Mouse (Mus musculus): Measurements from ENCODE around the gene Ncln. TPM values are rescaled to one million over a fixed set of nuclear protein-coding genes. Genes with fewer than 3 reads are reported as not detected.

The Ncln gene
- polyA plus RNA-seq, 2 experiments from 2014 or later = 41.9 to 63.2 TPM

GRCm38 (mm10) chr10:81486496-81486895 lies 9.7 kb downstream of the Ncln start:
- ATAC-seq = no peak

DNA sequence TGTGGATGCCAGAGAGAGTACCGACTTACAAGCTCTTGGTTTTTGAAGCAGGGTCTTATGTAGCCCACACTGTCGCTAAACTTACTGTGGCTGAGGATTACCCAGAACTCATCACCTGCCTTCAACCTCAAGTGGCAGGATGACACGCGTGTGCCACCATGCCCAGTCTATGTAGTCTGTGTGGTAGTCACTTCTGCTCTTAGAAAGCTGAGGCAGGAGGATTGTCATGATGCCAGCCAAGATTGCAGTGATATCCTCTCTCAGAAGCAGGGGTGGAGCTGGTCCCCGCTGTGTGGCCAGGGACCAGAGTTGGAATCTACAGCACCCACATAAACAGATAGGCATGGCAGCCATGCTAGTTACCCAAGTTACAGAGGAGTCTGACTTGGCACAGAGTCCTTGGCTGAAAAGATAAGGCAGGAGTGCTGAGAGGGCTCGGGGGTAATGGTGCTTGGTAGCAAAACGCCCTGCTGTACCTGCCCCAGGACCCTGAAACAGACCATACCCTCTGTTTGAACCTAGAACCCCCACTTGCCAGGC lies 10.6 kb downstream of the Ncln start:
- no peak for ATAC-seq

DNA sequence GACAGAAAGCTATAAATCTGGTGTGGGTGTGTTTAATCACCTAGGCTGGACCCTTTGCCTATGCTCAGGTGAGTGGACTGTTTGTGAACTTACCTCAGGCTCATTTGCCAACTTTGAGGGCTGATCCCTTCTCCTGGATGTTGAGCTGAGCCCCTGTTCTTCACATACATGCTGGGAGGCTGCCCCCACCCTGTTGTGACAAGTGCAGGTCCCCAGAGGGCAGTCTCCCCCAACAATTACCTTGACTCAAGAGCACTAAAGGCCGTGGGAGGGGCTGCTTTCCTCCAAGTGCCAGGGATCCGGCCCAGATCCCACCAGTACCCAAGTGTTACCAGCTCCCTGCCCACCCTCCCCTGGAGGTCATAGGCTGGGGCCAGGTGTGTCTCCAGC lies 11.1 kb downstream of the Ncln start:
- peak; percentile 37 for ATAC-seq

DNA sequence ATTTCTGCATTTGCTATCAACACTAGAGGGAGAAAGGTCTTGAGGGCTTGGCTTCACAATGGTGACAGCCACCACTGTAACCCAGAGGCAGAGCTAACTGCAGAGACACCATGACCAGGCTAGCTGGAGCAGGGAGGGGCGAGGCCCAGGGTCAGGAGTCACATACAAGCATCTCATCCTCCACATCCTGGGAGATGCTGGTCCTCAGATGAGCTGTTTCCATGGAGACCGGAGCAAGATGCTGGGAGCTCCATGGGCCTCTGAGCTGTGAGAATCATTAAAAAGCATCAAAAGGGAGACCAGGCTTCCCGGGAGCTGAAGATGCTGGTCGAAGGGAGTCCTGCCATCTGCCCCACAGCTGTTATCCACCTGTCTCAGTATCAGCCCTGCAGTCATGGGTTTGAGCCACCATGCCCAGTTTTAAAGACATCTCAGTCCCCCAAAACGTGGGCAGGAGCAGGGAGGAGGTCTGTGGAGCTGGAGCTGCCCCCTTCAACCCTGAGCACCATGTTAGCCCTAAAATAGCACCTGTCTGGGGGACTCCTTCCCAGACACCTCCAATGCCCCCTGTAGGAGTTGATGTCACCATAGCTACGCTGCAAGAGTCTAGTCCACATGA lies 11.6 kb downstream of the Ncln start:
- no peak for ATAC-seq

- peak; percentile 25 for ATAC-seq
Observed at GRCm38 (mm10) chr10:81483983-81484382, 12.2 kb downstream of the Ncln start.

- ATAC-seq = peak; percentile 76
Observed at GRCm38 (mm10) chr10:81482533-81482889, 13.7 kb downstream of the Ncln start, which contains the start of gene Celf5. Gene Celf5, minus strand, starts transcription at chr10:81482709.

- peak; percentile 30 for ATAC-seq
Observed at GRCm38 (mm10) chr10:81481605-81482532, 14.3 kb downstream of the Ncln start.

DNA sequence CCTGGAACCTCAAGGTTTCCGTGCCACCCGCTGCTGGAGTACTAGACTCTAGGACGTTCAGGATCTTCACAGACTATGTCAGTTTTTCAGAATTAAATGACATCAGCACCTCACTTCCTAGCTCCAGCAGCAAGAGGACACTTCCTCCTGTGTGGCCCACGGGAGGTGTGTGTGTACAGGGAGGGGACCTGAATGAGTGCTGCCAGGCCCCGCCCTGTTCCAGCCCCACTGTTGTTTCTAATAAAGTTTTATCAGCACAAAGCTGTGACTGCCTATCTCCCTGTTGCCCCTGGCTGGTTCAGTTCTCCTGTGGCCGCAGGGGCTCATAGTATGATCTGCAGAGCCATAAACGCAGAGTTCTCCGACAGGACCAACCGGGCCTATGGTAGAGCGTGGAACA lies 21.7 kb downstream of the Ncln start:
- ATAC-seq = no peak

GRCm38 (mm10) chr10:81473003-81473451 lies 23.2 kb downstream of the Ncln start:
- ATAC-seq = peak; percentile 49

GRCm38 (mm10) chr10:81472403-81473002 lies 23.7 kb downstream of the Ncln start:
- ATAC-seq = peak; percentile 27

- ATAC-seq = peak; percentile 86
Observed at GRCm38 (mm10) chr10:81470454-81470853, 25.7 kb downstream of the Ncln start.

DNA sequence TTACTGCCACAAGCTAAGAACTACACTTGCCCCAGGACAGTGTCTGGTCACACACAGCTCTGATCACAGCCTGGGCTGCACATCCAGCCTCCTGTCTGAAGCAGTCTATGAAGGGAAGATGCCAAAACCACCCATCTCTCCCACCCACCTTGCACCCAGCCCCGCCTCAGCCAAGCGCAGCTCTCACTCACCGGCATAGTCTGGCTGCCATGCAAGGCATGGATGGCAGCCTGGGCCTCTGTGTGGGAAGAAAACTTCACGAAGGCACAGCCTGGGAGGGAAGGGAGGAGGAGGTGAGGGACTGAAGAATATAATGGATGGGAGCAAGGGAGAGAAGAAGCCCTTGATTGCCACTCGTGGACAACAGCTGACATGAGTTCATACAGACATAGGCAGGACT lies 26.9 kb downstream of the Ncln start:
- no peak for ATAC-seq

DNA sequence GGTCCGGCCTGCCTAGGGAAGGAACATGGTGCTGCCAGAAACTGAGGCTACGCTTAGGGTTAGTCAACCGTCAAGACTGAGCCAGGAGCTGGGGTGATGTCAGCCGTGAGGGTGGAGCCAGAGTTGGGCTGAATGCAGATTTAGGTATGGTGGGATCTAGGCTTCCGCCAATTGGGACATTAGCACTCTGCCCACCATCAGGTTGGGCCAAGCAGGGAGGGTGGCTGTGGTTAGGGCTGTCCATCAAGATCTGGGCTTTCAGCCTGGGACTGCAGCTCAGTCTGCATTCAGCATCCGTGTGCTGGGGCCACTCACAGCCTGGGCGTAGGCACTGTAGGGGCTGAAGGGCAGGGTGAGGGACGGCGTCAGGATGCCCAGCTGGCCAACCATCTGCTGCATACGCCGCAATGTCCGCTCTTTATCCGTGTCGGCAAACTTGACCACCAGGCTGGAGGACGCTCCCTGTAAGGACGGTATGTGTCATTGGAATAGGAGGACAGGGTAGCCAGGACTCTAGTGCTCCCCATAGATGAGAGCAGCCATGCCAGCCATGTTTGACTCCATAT lies 28.4 kb downstream of the Ncln start:
- ATAC-seq = no peak

DNA sequence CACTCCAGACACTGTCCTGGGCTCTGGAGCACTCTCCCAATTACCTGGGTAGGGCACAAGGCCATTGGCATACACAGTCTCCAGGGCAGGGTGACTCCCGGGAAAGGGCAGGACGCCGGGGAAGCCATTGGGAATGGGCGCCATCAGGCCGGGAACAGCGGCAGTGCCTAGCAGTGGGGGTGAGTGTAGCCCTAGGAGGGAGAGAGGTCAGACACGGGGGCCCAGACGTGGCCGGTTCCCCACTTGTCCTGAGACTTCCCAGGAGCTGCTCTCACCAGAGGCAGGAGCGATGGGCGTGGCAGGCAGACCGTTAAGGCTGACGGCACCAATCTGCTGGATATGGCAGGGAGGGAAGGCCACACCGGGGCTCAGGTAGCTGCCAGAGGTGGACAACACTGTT lies 29.3 kb downstream of the Ncln start:
- no peak for ATAC-seq

DNA sequence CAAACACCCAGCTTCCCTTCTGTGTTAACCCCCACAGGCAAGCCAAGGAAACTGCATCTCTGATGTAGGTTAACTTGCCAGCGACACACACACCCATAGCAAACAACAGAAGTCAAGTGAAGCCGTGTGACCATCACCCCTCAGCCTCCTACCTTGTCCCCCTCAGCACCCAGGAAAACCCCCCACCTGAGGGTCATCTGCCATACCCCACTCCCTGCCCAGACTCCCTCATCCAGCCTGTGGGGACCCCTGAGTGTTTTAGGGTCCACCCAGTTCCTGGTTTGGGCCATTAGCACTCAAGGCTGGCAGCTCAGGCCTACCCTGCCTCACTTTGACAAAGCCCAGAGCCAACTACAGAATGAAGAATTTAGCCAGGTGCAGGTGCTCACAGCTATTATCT lies 30.1 kb downstream of the Ncln start:
- ATAC-seq = no peak

DNA sequence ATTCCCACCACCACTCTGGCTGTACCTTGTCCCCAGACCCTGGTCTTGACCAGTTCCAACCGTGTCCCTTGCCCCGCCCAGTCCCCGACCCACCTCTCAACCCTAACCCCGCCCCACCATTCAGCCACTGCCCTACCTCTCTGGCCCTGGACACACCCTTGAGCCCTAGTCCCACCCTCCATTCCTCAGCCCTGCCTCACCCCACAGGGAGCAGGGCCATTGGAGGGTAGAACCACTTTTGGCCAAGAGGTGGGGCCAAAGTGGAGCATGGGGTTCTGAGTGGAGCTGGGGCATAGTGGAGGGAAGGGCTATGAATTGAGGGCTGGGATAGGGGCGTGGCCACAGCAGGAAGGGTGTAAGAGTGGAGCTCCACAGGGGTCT lies 30.9 kb downstream of the Ncln start:
- ATAC-seq = no peak

GRCm38 (mm10) chr10:81464405-81465264 lies 31.6 kb downstream of the Ncln start:
- ATAC-seq = peak; percentile 78

DNA sequence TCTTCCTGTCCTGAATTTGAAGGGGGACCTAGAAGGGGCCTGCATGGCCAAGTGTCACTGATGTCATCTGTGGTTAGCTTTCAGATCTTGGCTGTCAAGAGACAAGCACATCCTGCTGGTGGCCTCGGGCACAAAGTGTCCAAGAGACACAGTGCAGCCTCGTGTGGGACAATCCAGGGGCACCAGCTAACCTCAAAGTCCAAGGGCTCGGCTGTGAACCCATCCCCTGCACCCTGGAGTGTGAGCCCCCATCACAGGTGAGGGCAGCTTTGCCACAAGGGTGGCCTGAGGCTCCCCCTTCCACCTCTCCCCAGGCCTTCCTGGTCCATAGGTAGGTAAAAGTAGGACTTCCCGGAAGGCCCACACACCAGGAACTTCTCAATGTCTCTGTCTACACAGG lies 32.7 kb downstream of the Ncln start:
- ATAC-seq = no peak

DNA sequence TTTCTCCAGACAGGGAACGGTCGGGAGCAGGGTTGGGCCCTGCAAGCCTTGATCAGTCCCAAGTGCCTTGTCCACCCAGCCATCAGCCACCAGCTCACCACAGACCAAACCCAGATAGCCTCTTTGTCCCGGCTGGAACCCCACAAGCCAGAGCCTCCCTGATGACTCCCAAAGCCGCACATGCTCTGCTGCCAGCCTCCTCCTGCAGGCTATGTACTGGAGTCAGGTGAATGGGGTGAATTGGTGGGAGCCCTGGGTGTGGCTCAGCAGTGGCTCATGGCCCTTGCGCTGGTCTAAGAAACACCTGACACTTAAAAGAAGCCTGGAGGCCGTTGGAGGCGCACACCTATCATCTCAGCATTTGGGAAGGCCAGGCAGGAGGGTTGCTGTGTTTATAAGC lies 33.3 kb downstream of the Ncln start:
- no peak for ATAC-seq

DNA sequence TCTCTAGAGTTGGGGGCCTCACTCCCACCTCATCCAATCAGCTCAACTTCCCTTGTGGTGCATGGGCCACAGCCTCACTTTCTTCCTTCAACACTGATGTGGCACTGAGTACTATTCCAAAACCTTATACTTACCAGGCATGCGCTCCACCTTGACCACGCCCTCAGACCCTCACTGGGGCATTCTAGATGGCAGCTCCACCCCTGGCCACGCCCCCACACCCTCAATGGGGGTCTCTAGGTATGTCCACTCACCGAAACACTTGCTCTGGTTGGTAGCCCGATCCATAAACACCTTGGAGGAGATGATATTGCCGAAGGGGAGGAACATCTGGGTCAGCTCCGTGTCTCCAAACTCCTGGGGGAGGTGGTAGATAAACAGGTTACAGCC lies 33.8 kb downstream of the Ncln start:
- no peak for ATAC-seq

GRCm38 (mm10) chr10:81461673-81462414 lies 34.3 kb downstream of the Ncln start:
- ATAC-seq = peak; percentile 51

Data from CD4-positive, CD25-positive, alpha-beta regulatory T cell, adult 4 months (primary cell).